In the genomic region with DNA sequence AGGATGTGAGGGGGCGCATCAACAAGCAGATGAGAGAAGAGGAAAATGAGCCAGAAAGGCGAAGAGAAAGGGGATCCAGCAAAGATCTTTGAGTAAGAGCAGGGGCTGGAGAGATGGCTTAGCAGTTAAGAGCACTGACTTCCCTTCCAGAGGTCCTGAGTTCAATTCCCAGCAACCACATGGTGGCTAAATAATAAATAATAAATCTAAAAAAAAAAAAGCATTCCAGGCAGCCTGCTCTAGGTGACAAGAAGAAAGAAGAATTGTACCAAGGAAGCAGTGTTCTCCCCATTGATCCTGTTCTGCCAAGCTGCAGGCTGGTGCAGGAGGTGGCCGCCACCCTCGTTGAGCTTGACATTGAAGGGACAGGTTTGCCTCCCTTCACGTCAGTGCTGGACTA, we compare ENCODE assay signal across 8 mouse cellular contexts.
DNase-seq lines count a peak whose midpoint lies in the region; ATAC-seq and TF ChIP-seq lines count a peak whose summit lies in the region.

No protein-coding gene starts in this region.

- H3K9ac ChIP-seq in limb, embryonic 14.5 days (ENCODE audit: low read depth, low read length, severe bottlenecking) = peak overlapping the region; percentile 89
- H3K9ac ChIP-seq in stomach, embryonic 15.5 days = peak overlapping the region; percentile 85

- H3K4me3 ChIP-seq in erythroblast, embryonic 14.5 days (replicated peaks) = peak overlapping the region; percentile 95
- peak overlapping the region; percentile 96 for H3K4me3 ChIP-seq in thymus, adult 2 months (ENCODE audit: control insufficient read depth, insufficient read depth, low read length)
- H3K4me3 ChIP-seq in limb, embryonic 14.5 days (replicated peaks; ENCODE audit: low read length) = peak overlapping the region; percentile 88
- H3K4me3 ChIP-seq in stomach, embryonic 15.5 days (replicated peaks) = peak overlapping the region; percentile 90

- no peak for TF ChIP-seq CTCF in thymus, adult 2 months (IDR thresholded peaks at IDR 0.05; ENCODE audit: borderline replicate concordance, control insufficient read depth, extremely low read depth, insufficient read depth, low read length, poor library complexity)

- H3K4me1 ChIP-seq in erythroblast, embryonic 14.5 days (ENCODE audit: control insufficient read depth) = peaks cover 34% of the 10 kb centered on the region
- H3K4me1 ChIP-seq in thymus, adult 2 months (replicated peaks; ENCODE audit: control insufficient read depth, insufficient read depth, low read length) = peaks cover 9% of the 10 kb centered on the region
- peaks cover 3% of the 10 kb centered on the region; the same call in 1 of the 2 replicates for H3K4me1 ChIP-seq in limb, embryonic 14.5 days (ENCODE audit: control insufficient read depth, insufficient read depth, low read length)
- peaks cover 7% of the 10 kb centered on the region; the same call in 1 of the 2 replicates for H3K4me1 ChIP-seq in stomach, embryonic 15.5 days

- no peaks in the 10 kb centered on the region for H3K27me3 ChIP-seq in erythroblast, embryonic 14.5 days (ENCODE audit: control insufficient read depth)
- H3K27me3 ChIP-seq in thymus, adult 2 months (ENCODE audit: control insufficient read depth, insufficient read depth, low read length) = no peaks in the 10 kb centered on the region
- no peaks in the 10 kb centered on the region for H3K27me3 ChIP-seq in limb, embryonic 14.5 days (ENCODE audit: control insufficient read depth, insufficient read depth, low read length)
- H3K27me3 ChIP-seq in stomach, embryonic 15.5 days (replicated peaks) = no peaks in the 10 kb centered on the region

- no peak for DNase-seq in thymus, adult 2 months
- no peak for DNase-seq in thymus, postnatal 0 days (ENCODE audit: low spot score)
- DNase-seq in limb, embryonic 14.5 days (ENCODE audit: low spot score) = no peak
- no peak for DNase-seq in cerebellum, postnatal 10 days
- no peak for DNase-seq in layer of hippocampus, postnatal 10 days (ENCODE audit: low spot score in 2 of 2)

- no peaks in the 10 kb centered on the region; the same call in 1 of the 2 replicates for H3K36me3 ChIP-seq in erythroblast, embryonic 14.5 days (ENCODE audit: control insufficient read depth)
- H3K36me3 ChIP-seq in thymus, adult 2 months (ENCODE audit: control insufficient read depth, insufficient read depth, low read length) = no peaks in the 10 kb centered on the region
- peaks cover 5% of the 10 kb centered on the region; the same call in 1 of the 2 replicates for H3K36me3 ChIP-seq in limb, embryonic 14.5 days (ENCODE audit: control insufficient read depth, insufficient read depth, low read length)
- 0 out of 2 replicates have a peak, but pooled peaks cover 4% of the 10 kb centered on the region for H3K36me3 ChIP-seq in stomach, embryonic 15.5 days

- 62% methylated on average over 5 of the region's 5 CpGs for WGBS in thymus, adult 2 months
- 47% methylated on average over 5 of the region's 5 CpGs for WGBS in limb, embryonic 14.5 days
- 41% methylated on average over 5 of the region's 5 CpGs for WGBS in stomach, embryonic 15.5 days

- ATAC-seq in erythroblast, adult 5-6 weeks (replicated peaks; ENCODE audit: low FRiP score, poor library complexity, severe bottlenecking) = no peak
- ATAC-seq in limb, embryonic 14.5 days (ENCODE audit: low FRiP score, low read depth) = no peak
- no peak for ATAC-seq in stomach, embryonic 15.5 days (ENCODE audit: insufficient read depth, low FRiP score, low read depth)

- TF ChIP-seq POLR2A in thymus, adult 2 months (IDR thresholded peaks at IDR 0.05; ENCODE audit: control insufficient read depth, extremely low read depth, insufficient read depth, low read length, poor library complexity) = no peak
- TF ChIP-seq POLR2A in limb, embryonic 14.5 days (IDR thresholded peaks at IDR 0.05; ENCODE audit: borderline replicate concordance, extremely low read depth, insufficient read depth, insufficient read length) = no peak

- no peak overlapping the region for H3K27ac ChIP-seq in thymus, adult 2 months (ENCODE audit: control insufficient read depth, insufficient read depth, low read length)
- H3K27ac ChIP-seq in limb, embryonic 14.5 days (replicated peaks; ENCODE audit: low read depth, low read length) = no peak overlapping the region
- H3K27ac ChIP-seq in stomach, embryonic 15.5 days = peak overlapping the region; percentile 80; the same call in 1 of the 2 replicates

- no peaks in the 10 kb centered on the region for H3K9me3 ChIP-seq in erythroblast, embryonic 14.5 days (ENCODE audit: control insufficient read depth, low read length)
- H3K9me3 ChIP-seq in limb, embryonic 14.5 days (ENCODE audit: control insufficient read depth, low read length) = no peaks in the 10 kb centered on the region
- no peaks in the 10 kb centered on the region for H3K9me3 ChIP-seq in stomach, embryonic 15.5 days

- H3K4me2 ChIP-seq in limb, embryonic 14.5 days (replicated peaks; ENCODE audit: low read depth, low read length, severe bottlenecking) = peak overlapping the region; percentile 79
- peak overlapping the region; percentile 85 for H3K4me2 ChIP-seq in stomach, embryonic 15.5 days
